Mouse (Mus musculus) embryonic fibroblast, embryonic 13.5 days (primary cell): Measurements from ENCODE around the gene Gm128.

Experiments used
- CTCF ChIP-seq: IDR thresholded peaks from 2 replicates; pipeline ENCODE4 v1.5.1; 2011; ENCODE audit warnings: mild to moderate bottlenecking, control low read depth, low read length, moderate library complexity, borderline replicate concordance; ENCODE audit not compliant: insufficient read depth
- POLR2A ChIP-seq: IDR thresholded peaks from 2 replicates; pipeline ENCODE4 v1.6.1; 2011; ENCODE audit warnings: low read depth, mild to moderate bottlenecking, control low read depth, low read length, moderate library complexity

GRCm38 (mm10) chr3:95290156-95290555 is 48.8 kb upstream of the Gm128 start:
- no peak for TF ChIP-seq CTCF
- no peak for TF ChIP-seq POLR2A
